9 mouse cellular contexts compared by ENCODE assay signal in genomic region chr10:18602030-18602429, GRCm38 (mm10). TPM values are rescaled to one million over a fixed set of nuclear protein-coding genes. Genes with fewer than 3 reads are reported as not detected.
DNase-seq lines count a peak whose midpoint lies in the region; ATAC-seq lines count a peak whose summit lies in the region.
"Had no signal": no experiment of that assay in that cellular context is flagged by ENCODE, and none has a peak within 500 bp of the region (broad histone marks: within the 10 kb centered on the region; RNA-seq: fewer than 3 reads in every experiment).

No protein-coding gene starts in this region.

- ATAC-seq in CD4-positive, CD25-positive, alpha-beta regulatory T cell, adult 4 months, result peak; percentile 53
- ATAC-seq in activated CD4-positive, CD25-positive, alpha-beta regulatory T cell, adult 4 months, result peak; percentile 43

- peak; percentile 72 to 81 for DNase-seq in cerebellum, postnatal 36 days
- DNase-seq in gastrocnemius, adult 8-10 months (ENCODE audit: low spot score in 2 of 2), result peak; percentile 49 to 54
- peak; percentile 84 to 85 for DNase-seq in kidney, postnatal 4 days
- DNase-seq in lung, adult 18-20 months, result peak; percentile 61 to 66
- peak; percentile 44 for DNase-seq in retina, adult 2 months (ENCODE audit: low read depth, low spot score)
- DNase-seq in thymus, postnatal 4 days, result peak; percentile 92

RNA-seq across cellular contexts. Expression of gene Hebp2, which starts 56.2 kb away (rescaled TPM):
- not detected for polyA plus RNA-seq in CD4-positive, CD25-positive, alpha-beta regulatory T cell, adult 4 months (2017; shearing (Covaris generic))
- not detected for polyA plus RNA-seq in activated CD4-positive, CD25-positive, alpha-beta regulatory T cell, adult 4 months (2017; shearing (Covaris generic))
- under 1 TPM; 0.27 to 0.44 (median 0.34) TPM for total RNA-seq in gastrocnemius, adult 8-10 months (2022)
- total RNA-seq: hematopoietic stem cell, adult 5-6 weeks had no signal

Comparison
In these comparisons a context has a peak if more than half of its experiments do, and no peak if none do; other contexts are left out.
1. Peak in every context shown above with its lines: DNase-seq and ATAC-seq.